Mouse (Mus musculus) cortical plate, adult 2 months (tissue): ENCODE data around the gene Atp2b2. TPM values are rescaled to one million over a fixed set of nuclear protein-coding genes. Genes with fewer than 3 reads are reported as not detected.

Experiments
- H3K27ac ChIP-seq: fragments of 200-500 bp; 2 replicates; pipeline ENCODE4 v1.5.1; 2012; ENCODE audit warnings: low read length, control low read depth, inconsistent platforms; ENCODE audit not compliant: insufficient read depth
- H3K4me1 ChIP-seq: fragments of 200-500 bp; 2 replicates; pipeline ENCODE4 v1.6.1; 2011; ENCODE audit warnings: low read length; ENCODE audit not compliant: control insufficient read depth, insufficient read depth
- H3K4me3 ChIP-seq: fragments of 200-500 bp; 2 replicates; pipeline ENCODE4 v1.5.1; 2011; ENCODE audit warnings: mild to moderate bottlenecking, low read length, control low read depth; ENCODE audit not compliant: insufficient read depth
- CTCF ChIP-seq: fragments of 200-500 bp; IDR thresholded peaks from 2 replicates; pipeline ENCODE4 v1.5.1; 2011; ENCODE audit warnings: mild to moderate bottlenecking, control low read depth, low read length; ENCODE audit not compliant: insufficient read depth; ENCODE audit errors: extremely low read depth
- POLR2A ChIP-seq: fragments of 200-500 bp; IDR thresholded peaks from 2 replicates; pipeline ENCODE4 v1.6.1; 2011; ENCODE audit warnings: mild to moderate bottlenecking, low read length, control low read depth; ENCODE audit not compliant: insufficient read depth; ENCODE audit errors: extremely low read depth
- polyA plus RNA-seq: library from polyadenylated mRNA; depleted of rRNA; stranded (reverse); fragments of >200 nt; gene quantifications from 2 replicates; pipeline ENCODE4 v1.2.3, GENCODE M21; 2012

Atp2b2 gene
- polyA plus RNA-seq, 1 experiment, result 238 TPM

DNA sequence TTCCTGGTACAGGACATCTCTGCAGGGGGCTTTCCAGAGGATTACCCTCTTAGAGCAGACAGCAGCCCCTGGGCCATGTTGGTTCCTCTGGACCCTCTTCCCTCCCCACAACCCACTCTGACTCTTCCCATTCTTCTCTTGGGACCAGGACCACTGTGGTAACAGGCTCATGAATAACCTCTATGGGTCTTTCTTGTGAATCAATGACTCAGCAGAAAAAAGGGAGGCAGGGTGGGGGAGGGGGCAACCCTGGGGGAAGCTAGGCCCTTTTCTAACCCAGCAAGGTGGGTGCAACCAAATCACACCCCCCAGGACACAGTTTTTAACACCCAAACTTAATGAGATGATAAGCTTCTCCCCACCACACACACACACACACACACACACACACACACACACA, 20.3 kb upstream of the Atp2b2 start:
- TF ChIP-seq CTCF (no peak), POLR2A (no peak)
- H3K4me1 ChIP-seq, result peaks cover 14% of the 10 kb centered on the region
- no peak overlapping the region for H3K27ac ChIP-seq
- H3K4me3 ChIP-seq, result no peak overlapping the region

DNA sequence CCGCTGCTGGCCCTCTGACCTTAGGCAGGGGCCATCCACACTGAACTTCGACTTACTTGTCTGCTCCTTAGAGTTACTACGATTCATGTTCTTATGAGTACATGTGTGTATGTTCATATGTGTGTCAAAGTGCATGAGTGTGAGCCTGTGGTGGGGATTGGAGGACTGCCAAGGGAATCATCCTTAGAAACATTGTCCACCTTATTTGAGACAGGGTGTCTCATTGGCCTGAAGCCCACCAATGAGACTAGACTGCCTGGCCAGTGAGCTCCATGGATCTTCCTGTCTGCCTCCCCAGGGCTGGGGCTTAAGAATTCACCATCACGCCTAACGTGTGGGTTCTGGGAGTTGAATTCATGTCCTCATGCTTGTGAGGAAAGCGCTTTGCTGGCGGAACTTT, 16.8 kb upstream of the Atp2b2 start:
- Histone ChIP-seq H3K27ac (peak overlapping the region; percentile 6; the same call in 1 of the 2 replicates), H3K4me3 (no peak overlapping the region)
- TF ChIP-seq POLR2A (no peak), CTCF (no peak)

DNA sequence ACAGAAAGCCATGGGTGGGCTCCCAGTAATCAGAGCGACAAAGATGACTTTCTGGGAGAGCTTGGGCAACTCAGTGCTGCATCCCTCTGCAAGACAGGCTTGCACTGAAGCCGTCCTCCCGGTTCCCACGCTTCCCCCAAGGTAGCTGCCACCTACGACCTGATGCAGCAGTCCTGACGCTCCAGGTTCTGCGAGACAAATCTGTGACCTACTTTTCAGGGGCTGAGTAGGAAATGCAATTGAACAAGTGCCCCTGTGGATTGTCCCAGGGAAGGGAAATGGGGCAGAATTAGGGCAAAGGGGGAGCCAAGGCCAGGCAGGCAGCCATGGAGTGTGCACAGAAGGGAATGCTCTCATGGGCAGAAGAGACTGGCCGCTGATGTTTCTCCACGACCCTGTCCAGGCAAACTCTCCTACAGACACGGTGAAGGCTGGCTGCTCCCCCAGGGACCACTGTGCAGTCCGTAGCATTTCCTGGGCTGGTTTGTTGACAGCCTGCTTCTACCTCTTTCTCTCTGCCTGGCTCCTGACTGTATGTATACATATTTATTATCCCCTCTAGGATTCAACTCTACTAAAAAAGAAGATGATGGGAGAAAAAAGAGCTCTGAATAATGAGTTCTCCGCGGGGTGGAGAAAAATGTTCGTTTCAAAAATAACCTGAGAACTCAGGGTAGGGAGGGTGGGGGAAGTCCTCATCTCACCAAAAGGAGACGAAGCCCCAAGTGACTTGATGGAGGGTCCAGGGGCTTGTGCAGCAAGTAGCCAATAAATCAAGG, 15.8 kb upstream of the Atp2b2 start:
- Histone ChIP-seq H3K4me3 (no peak overlapping the region), H3K27ac (peak overlapping the region; percentile 82), H3K4me1 (peaks cover 18% of the 10 kb centered on the region)
- TF ChIP-seq CTCF (no peak), POLR2A (no peak)

More for the DNA sequence above, 16.8 kb upstream of the Atp2b2 start:
- peaks cover 18% of the 10 kb centered on the region for H3K4me1 ChIP-seq

DNA sequence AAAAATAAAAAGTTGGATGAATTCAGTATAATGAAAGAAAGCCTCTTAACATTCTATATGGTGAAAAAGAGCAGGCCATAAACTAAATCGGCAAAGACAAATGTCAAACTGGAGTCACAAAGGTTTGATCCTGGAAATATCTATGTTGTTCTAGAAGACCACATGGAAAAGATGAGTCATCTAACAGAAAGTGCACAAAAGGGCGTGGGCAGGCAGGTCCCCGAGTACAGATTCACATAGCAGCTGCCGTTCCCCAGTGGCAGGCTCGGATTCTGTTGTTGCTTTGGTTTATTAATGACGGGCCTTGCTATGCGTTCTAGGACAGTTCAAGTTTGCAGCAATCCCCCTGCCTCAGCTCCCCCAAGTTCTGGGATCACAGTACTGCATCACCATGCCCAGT, 12.9 kb upstream of the Atp2b2 start:
- Histone ChIP-seq H3K27ac (no peak overlapping the region), H3K4me1 (peaks cover 14% of the 10 kb centered on the region), H3K4me3 (no peak overlapping the region)
- TF ChIP-seq POLR2A (no peak), CTCF (no peak)

DNA sequence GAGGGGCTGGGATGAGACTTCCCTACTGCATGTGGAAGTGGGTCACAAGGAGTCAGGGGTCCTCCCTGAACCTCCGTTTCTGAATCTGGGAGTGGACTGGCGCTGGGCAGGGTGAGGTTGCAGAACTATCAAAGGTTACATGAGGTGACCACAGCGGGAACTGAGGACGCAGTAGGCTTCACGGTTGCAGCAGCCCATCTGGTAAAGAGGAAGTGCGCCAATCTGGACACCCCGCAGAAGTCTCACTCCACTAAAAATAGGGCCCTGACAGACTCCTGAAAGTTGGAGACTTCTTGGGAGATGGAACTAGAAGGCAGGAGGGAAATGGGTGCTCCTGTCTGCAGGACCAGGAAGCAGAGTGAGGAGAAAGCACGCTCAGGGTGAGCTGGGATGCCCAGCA, 2.5 kb upstream of the Atp2b2 start:
- TF ChIP-seq POLR2A (no peak), CTCF (no peak)

DNA sequence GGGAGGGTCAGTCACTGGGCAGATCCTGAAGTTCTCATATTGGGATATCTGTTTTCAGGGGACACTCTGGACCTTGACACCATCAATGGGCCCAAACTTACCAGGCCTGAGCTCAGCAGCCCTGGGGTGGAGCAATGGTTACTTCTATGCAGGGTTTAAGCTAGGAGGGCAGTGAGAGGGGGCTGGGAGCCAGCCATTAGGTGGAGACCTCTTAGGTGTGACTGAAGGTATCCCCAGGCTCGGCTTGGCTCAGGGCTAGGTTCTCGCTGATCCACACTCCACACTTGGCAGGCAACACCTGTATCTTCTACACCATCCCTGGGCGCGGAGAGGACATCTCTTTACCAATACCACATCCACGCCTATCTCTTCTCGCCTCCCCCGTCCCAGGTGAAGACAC, 423 bp upstream of the Atp2b2 start:
- TF ChIP-seq CTCF, result no peak
- no peak for TF ChIP-seq POLR2A
- H3K4me1 ChIP-seq, result peaks cover 10% of the 10 kb centered on the region
- H3K27ac ChIP-seq, result no peak overlapping the region
- H3K4me3 ChIP-seq, result no peak overlapping the region

More for the DNA sequence above, 2.5 kb upstream of the Atp2b2 start:
- Histone ChIP-seq H3K4me1 (peaks cover 6% of the 10 kb centered on the region), H3K27ac (peak overlapping the region; percentile 33; the same call in 1 of the 2 replicates), H3K4me3 (no peak overlapping the region)

DNA sequence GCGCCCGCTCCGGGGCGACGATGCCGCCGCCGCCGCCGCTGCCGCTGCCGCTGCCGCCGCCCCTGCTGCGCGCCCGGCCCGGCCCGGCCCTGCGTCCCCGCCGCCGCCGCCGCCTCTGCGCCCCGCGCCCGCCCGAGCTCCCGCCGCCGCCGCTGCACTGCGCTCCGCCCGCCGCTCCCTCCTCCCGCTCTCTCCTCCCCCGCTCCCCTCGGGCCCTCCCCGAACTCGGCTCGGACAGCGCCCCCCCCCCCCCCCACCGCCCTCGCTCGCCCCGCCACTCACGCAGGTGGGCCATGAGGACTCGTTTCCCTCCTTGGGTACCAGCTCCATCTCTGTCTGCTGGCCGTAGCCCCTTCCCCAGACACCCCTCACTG, 515 bp downstream of the Atp2b2 start:
- Histone ChIP-seq H3K4me1 (peaks cover 13% of the 10 kb centered on the region), H3K27ac (peak overlapping the region; percentile 99), H3K4me3 (peak overlapping the region; percentile 94)
- TF ChIP-seq CTCF (no peak), POLR2A (no peak)

DNA sequence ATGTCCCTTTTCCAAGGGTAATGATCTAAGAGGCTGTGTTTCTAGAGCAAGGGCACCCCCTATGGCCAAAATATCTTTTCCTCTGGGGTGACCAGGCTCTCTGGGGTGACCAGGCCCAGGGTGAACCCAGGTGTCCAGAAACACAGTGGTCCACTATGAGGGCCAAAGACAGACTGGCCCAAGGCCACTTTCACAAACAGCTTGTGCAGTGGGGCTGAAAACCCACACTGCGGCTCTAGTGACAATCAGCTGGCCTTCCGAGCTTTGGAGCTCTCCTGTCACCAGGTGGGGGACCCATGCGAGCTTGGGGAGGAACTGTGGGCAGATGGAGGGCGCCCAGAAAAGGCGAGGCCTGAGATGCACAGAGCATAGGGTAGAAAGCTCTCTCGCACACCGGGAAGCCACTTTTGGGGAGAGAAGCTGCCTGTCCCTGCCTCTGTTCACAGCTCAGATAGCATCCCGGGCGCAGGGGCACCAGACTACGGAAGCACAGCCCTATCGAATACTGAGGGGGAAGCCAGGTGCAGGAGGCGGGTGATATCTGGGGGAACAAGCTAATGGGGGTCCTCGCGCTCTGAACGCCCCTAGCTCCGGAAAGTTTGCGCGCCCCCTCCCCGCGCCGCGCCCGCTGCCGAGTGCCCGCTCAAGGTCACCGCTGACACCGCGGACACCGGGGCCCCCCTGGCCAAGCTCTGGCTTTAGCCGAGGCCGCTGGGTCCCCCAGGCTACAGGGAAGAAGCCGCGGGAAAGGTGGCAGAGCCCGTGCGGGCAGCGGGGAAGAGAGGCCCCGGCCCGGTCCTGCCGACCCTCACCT, 1.1 kb downstream of the Atp2b2 start:
- H3K4me3 ChIP-seq, result peak overlapping the region; percentile 94
- peak overlapping the region; percentile 99 for H3K27ac ChIP-seq
- peak; percentile 16; the same call in 1 of the 2 replicates for TF ChIP-seq CTCF
- TF ChIP-seq POLR2A, result peak; percentile 57; the same call in 1 of the 2 replicates
- H3K4me1 ChIP-seq, result peaks cover 12% of the 10 kb centered on the region

DNA sequence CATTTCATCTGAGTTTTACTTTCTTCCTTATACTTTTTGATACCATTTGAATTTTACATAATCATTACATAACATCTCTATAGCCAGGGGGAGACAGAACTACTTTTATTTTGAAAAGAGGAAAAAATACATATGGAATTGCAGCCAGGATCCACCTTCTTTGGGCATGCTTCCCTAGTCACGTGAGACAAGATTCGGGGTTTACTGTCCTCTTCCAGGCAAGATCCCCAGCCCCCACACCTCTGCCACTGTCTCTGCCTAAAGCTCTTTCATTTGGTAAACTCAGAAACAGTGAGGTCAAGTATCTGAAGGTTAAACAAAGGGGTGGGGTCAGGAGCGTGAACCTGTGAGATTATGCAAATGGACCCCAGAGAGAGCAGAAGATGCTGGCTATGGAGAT, 6.7 kb downstream of the Atp2b2 start:
- TF ChIP-seq POLR2A (no peak), CTCF (no peak)
- peaks cover 31% of the 10 kb centered on the region for H3K4me1 ChIP-seq
- no peak overlapping the region for H3K4me3 ChIP-seq
- no peak overlapping the region for H3K27ac ChIP-seq
